Mouse (Mus musculus): ENCODE measurements around the gene Enox1. TPM values are rescaled to one million over a fixed set of nuclear protein-coding genes. Genes with fewer than 3 reads are reported as not detected.
A peak's percentile ranks its signal among the peaks of the same experiment; 100 is the strongest.
"Not testable (repeated sequence)": the region's sequence is repeated elsewhere in the genome, so short reads cannot be mapped to it uniquely, and the experiment has no call there.

The Enox1 gene
- total RNA-seq (2014; rRNA removed) (46.0 and 49.6 TPM in 2 replicates), polyA plus RNA-seq (2015; fragmentation: Nextera tagmentation; extraction: Ambion mirVana) (21.5 and 23.1 TPM in 2 replicates)

DNA sequence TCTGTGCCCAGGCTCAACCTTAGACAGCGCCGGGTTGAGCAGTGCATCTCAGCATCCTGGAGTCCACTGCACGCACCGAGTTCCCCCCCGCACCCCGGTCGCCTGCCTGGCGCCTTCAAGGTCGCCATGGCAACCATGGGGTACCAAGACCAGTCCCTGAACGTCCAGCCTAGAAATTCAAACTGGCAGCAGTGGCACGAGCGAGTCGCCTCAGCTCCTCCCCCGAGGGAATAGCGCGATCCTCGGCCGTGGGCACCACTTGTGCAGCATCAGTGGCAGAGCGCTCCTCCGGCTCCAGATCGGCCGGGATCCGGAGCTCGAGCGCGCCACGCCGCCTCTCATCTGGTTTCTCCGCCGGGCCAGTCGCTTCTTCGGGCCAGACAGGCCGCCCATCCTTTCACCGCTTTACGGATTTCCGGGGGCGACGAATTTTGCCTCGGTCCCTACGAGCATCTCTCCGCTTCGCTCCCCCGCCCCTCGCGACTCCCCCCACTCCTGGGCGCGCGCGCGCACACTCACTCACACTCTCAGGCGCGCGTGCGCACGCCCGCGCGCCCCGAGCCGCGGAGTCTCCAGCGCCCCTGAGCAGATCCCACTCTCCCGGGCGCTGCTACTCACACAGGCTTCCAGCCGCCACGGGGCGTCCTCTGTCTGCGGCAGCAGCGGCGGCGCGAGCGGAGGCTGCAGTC lies at the start of gene Enox1:
Enox1 (plus strand) TSS at position 542 of the 689 bp plus-strand sequence.
- peak; percentile 43 for TF ChIP-seq CTCF (IDR thresholded peaks at IDR 0.05)
- no peaks in the 10 kb centered on the region for H3K27me3 ChIP-seq (ENCODE audit: insufficient read depth, low read length)
- H3K4me3 ChIP-seq (ENCODE audit: low read depth, low read length): peak within 1 kb of the TSS; percentile 95
- H3K27ac ChIP-seq (ENCODE audit: low read depth, low read length): peak within 1 kb of the TSS; percentile 72
- H3K9ac ChIP-seq (replicated peaks; ENCODE audit: low read length, poor library complexity, severe bottlenecking): peak within 1 kb of the TSS; percentile 88
- peaks cover 11% of the 10 kb centered on the region for H3K4me1 ChIP-seq (ENCODE audit: insufficient read depth, low read length)
- ATAC-seq (ENCODE audit: low FRiP score): peak; percentile 91
- no peaks in the 10 kb centered on the region for H3K9me3 ChIP-seq (ENCODE audit: low read length)
- H3K4me2 ChIP-seq (ENCODE audit: low read depth, low read length, poor library complexity, severe bottlenecking): peak within 1 kb of the TSS; percentile 85
- peak; percentile 96 for DNase-seq (ENCODE audit: low spot score)
- under 1% methylated on average over 66 of the region's 73 CpGs for WGBS
- no peaks in the 10 kb centered on the region for H3K36me3 ChIP-seq (ENCODE audit: insufficient read depth, low read length)

DNA sequence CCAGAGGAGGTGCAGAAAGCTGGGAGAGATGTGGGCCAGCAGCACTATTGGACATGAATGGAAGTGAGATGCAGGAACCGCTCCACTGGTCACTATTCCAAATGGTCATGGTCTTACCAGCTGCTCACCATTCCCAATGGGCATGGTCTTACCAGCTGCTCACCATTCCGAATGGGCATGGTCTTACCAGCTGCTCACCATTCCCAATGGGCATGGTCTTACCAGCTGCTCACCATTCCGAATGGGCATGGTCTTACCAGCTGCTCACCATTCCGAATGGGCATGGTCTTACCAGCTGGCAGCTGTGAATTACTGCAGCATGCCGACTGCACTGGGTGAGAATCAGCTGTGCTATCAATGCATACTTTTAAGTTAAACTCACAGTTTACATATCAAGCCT lies 45.9 kb upstream of the Enox1 start:
- DNase-seq (ENCODE audit: low spot score): peak; percentile 19
- H3K4me2 ChIP-seq (ENCODE audit: low read depth, low read length, poor library complexity, severe bottlenecking); H3K9me3 ChIP-seq (ENCODE audit: low read length); H3K4me3 ChIP-seq (ENCODE audit: low read depth, low read length); H3K27me3 ChIP-seq (ENCODE audit: insufficient read depth, low read length); H3K4me1 ChIP-seq (ENCODE audit: insufficient read depth, low read length); ATAC-seq (ENCODE audit: low FRiP score); H3K9ac ChIP-seq (replicated peaks; ENCODE audit: low read length, poor library complexity, severe bottlenecking); H3K27ac ChIP-seq (ENCODE audit: low read depth, low read length); H3K36me3 ChIP-seq (ENCODE audit: insufficient read depth, low read length): not testable (repeated sequence)
- WGBS: 56% methylated on average over 5 of the region's 5 CpGs

DNA sequence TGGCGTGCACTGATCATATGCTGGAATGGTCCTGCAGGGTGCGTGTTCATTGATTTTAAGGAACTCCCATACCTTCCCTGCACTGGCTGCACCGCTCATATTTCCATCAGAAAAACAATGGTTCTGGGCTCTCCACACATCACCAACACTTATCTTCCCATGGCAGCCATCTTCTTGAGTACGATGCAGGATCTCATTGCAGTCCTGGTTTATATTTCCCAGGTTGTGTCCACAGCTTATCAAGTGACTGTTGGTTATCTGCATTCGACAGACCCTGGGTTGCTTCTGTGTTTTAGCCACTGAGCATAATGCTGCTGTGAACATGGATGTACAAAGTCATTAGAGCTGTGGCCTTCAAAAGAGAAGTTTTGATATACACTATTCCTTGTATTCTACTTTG lies 26.0 kb upstream of the Enox1 start:
- no peaks in the 10 kb centered on the region for H3K27me3 ChIP-seq (ENCODE audit: insufficient read depth, low read length)
- DNase-seq (ENCODE audit: low spot score): no peak
- no peak overlapping the region for H3K27ac ChIP-seq (ENCODE audit: low read depth, low read length)
- H3K4me1 ChIP-seq (ENCODE audit: insufficient read depth, low read length): no peaks in the 10 kb centered on the region
- H3K36me3 ChIP-seq (ENCODE audit: insufficient read depth, low read length): no peaks in the 10 kb centered on the region
- no peak overlapping the region for H3K4me2 ChIP-seq (ENCODE audit: low read depth, low read length, poor library complexity, severe bottlenecking)
- no peaks in the 10 kb centered on the region for H3K9me3 ChIP-seq (ENCODE audit: low read length)
- no peak for TF ChIP-seq CTCF (IDR thresholded peaks at IDR 0.05)
- H3K9ac ChIP-seq (replicated peaks; ENCODE audit: low read length, poor library complexity, severe bottlenecking): no peak overlapping the region
- no peak for ATAC-seq (ENCODE audit: low FRiP score)
- H3K4me3 ChIP-seq (ENCODE audit: low read depth, low read length): no peak overlapping the region
- 93% methylated on average over 5 of the region's 5 CpGs for WGBS

DNA sequence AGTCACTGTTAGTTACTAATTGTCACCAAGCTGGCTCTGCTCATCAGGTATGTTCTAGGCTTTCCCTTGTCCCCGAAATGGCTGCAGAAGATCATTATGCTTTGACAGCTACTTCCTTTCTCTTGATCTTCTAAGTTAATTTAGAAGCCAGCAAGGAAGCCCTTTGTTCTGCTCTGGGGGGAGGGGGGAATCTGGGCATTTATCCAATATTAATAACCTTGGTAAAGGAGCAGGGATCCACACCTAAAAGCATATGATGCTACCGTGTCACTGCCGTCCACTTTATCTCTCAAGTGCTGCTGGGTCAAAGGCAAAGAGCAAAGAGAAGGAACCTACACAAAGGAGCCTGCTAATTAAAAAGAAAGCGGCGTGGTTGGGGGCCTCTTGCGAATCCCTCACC lies 19.6 kb upstream of the Enox1 start:
- WGBS: 44% methylated on average over 6 of the region's 6 CpGs
- ATAC-seq (ENCODE audit: low FRiP score) (no peak), DNase-seq (ENCODE audit: low spot score) (no peak)
- no peaks in the 10 kb centered on the region for H3K9me3 ChIP-seq (ENCODE audit: low read length)
- no peaks in the 10 kb centered on the region for H3K4me1 ChIP-seq (ENCODE audit: insufficient read depth, low read length)
- H3K9ac ChIP-seq (replicated peaks; ENCODE audit: low read length, poor library complexity, severe bottlenecking): no peak overlapping the region
- H3K4me3 ChIP-seq (ENCODE audit: low read depth, low read length): no peak overlapping the region
- H3K36me3 ChIP-seq (ENCODE audit: insufficient read depth, low read length): no peaks in the 10 kb centered on the region
- no peak overlapping the region for H3K4me2 ChIP-seq (ENCODE audit: low read depth, low read length, poor library complexity, severe bottlenecking)
- H3K27ac ChIP-seq (ENCODE audit: low read depth, low read length): no peak overlapping the region
- no peak for TF ChIP-seq CTCF (IDR thresholded peaks at IDR 0.05)
- H3K27me3 ChIP-seq (ENCODE audit: insufficient read depth, low read length): no peaks in the 10 kb centered on the region

DNA sequence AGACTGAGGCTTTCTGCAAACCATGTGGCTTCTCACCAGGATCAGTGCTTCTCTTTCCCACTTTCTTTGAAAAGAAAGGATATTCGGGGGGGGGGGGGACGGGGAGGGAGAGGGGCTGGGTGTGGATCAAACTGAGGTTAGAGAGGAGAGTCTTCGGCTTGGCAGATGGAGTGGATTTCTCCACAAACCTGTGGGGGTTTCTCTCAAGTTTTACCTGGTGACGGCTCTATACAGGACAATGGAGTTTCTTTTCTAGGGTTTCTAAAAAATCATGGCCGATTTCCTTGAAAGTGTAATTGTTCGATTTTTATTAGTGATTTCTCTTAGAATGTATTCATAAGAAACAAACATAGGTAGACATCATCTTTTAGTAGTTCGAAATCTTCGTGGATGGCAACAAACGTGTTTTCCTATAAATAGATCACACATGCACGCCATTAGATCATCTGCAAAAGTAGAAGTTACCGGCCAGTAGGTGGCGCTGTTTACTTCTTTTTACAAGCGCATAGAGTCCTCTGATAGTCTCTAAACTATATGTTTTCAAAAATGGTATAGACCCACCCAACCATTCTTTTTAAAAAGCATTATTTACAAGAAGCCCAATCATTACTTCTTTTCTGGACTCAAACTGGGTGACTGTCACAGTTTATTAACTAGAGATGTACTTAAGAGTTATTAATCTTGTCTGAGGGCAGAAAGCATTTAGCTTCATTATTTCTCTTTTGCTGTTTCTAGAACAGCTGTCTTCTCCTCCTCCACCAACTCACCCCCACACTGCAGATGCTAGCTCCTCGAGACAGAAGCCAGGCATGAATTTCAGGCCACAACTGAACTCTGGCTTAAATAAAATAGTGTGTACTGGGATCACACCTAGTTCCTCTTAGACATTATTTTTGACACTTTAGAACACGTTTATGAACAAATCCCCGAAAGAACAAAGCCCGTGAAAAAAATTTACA lies 15.0 kb upstream of the Enox1 start:
- H3K27me3 ChIP-seq (ENCODE audit: insufficient read depth, low read length): no peaks in the 10 kb centered on the region
- H3K27ac ChIP-seq (ENCODE audit: low read depth, low read length): no peak overlapping the region
- H3K4me2 ChIP-seq (ENCODE audit: low read depth, low read length, poor library complexity, severe bottlenecking): no peak overlapping the region
- no peak overlapping the region for H3K4me3 ChIP-seq (ENCODE audit: low read depth, low read length)
- TF ChIP-seq CTCF (IDR thresholded peaks at IDR 0.05): peak; percentile 88
- no peak overlapping the region for H3K9ac ChIP-seq (replicated peaks; ENCODE audit: low read length, poor library complexity, severe bottlenecking)
- WGBS: 25% methylated on average over 17 of the region's 17 CpGs
- ATAC-seq (ENCODE audit: low FRiP score): peak; percentile 75
- no peaks in the 10 kb centered on the region for H3K4me1 ChIP-seq (ENCODE audit: insufficient read depth, low read length)
- peak; percentile 95 for DNase-seq (ENCODE audit: low spot score)
- H3K36me3 ChIP-seq (ENCODE audit: insufficient read depth, low read length): no peaks in the 10 kb centered on the region
- no peaks in the 10 kb centered on the region for H3K9me3 ChIP-seq (ENCODE audit: low read length)

DNA sequence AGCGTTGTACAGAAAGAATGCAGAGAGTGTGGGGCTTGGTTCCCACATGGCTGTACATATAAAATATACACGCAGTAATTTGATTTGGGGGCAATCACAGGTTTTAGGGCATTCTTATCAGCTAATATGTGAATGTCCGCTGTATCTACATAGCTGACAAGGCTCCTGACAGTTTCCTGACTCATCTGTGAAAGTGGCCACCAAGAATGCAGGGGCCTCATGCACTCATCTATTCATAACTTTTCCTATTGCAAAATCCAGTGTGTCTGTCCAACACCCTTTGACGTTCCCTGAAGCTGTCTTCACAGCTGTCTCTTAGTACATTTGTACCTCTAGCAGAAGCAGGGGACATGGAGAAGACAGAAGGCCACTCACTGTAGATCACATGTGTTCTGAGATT lies 11.5 kb upstream of the Enox1 start:
- ATAC-seq (ENCODE audit: low FRiP score) (no peak), DNase-seq (ENCODE audit: low spot score) (no peak)
- no peaks in the 10 kb centered on the region for H3K36me3 ChIP-seq (ENCODE audit: insufficient read depth, low read length)
- H3K9ac ChIP-seq (replicated peaks; ENCODE audit: low read length, poor library complexity, severe bottlenecking): no peak overlapping the region
- H3K27me3 ChIP-seq (ENCODE audit: insufficient read depth, low read length): no peaks in the 10 kb centered on the region
- no peak overlapping the region for H3K4me2 ChIP-seq (ENCODE audit: low read depth, low read length, poor library complexity, severe bottlenecking)
- H3K9me3 ChIP-seq (ENCODE audit: low read length): no peaks in the 10 kb centered on the region
- no peaks in the 10 kb centered on the region for H3K4me1 ChIP-seq (ENCODE audit: insufficient read depth, low read length)
- WGBS: 91% methylated on average over 4 of the region's 4 CpGs
- TF ChIP-seq CTCF (IDR thresholded peaks at IDR 0.05): no peak
- H3K4me3 ChIP-seq (ENCODE audit: low read depth, low read length): no peak overlapping the region
- no peak overlapping the region for H3K27ac ChIP-seq (ENCODE audit: low read depth, low read length)

All from midbrain, postnatal 0 days (tissue).